Mouse (Mus musculus) right cerebral cortex, adult 18-20 months (tissue): ENCODE results near the gene Ltb.

Source experiments
- DNase-seq: peaks from one replicate; pipeline ENCODE4 v3.0.0; 2022; ENCODE audit warnings: mixed read lengths

Ltb gene

DNA sequence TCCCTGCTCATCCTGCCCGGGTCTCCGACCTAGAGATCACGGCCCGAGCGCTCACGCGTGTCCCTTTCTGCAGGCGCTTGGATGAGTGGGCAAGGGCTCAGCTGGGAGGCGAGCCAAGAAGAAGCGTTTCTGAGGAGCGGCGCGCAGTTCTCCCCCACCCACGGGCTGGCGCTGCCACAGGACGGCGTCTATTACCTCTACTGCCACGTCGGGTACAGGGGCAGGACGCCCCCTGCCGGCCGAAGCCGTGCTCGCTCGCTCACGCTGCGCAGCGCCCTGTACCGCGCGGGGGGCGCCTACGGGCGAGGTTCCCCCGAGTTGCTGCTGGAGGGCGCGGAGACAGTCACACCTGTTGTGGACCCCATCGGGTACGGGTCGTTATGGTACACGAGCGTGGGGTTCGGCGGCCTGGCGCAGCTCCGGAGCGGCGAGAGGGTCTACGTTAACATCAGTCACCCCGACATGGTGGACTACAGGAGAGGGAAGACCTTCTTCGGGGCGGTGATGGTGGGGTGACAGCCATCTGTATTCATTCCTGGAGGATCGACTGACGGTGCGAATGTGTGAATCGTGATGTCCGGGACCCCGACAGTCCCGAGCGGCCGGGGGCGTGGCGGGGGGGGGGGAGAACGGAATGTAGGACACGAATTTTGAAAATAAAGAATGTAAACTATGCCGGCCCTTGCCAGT lies 1.5 kb downstream of the Ltb start:
- DNase-seq: peak; percentile 79

DNA sequence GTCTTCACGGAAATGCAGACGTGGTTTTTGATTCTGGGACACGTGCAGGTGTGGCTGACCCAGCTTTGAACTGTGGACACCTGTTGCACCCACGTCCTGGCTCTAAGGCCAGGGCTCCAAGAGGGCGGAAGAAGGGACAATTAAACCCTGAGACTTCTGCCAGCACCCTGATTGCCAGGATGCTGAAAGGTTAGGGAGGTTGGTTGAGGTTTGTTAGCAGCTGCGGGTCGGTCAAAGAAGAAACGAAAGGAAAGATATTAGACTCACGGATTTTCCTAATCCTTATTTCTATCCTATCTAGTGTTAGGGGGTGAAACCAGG lies 2.0 kb downstream of the Ltb start:
- DNase-seq: no peak

DNA sequence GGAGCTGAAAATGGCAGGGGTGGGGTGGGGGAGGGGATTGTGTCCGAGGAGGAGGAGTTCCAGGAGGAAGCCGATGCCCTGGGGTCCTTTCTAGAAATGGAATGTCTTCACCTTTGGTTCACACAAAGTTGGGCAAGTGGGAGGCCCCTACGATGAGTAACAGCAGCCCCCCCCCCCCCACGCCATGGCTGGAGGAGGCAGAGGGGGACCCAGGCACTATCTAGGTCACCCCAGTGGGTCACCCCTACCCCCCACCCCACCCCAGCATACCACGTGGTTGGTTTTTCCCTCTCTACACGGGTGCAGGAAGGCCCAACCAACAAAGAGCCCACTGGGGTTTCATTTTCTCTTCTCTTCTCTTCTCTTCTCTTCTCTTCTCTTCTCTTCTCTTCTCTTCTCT lies 2.9 kb downstream of the Ltb start:
- no peak for DNase-seq

DNA sequence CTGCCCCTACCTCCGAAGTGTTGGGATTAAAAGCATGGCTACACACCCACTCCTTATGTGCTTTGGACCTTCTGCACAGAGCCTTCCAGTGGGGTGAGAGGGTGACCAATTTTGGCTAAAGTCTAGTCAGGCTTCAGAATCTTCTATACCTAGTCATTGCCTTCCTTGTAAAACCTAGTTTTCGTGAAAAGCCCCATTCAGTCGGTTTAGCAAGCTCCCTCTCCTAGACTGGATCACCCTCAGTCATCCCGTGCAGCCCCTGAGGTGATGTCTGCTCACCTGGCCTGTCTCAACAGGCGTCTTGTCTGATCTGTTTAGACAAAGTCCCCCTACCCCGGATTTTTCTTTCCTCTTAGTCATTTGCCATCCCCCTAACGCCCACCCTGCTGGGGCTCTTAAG lies 3.8 kb downstream of the Ltb start:
- DNase-seq: no peak

DNA sequence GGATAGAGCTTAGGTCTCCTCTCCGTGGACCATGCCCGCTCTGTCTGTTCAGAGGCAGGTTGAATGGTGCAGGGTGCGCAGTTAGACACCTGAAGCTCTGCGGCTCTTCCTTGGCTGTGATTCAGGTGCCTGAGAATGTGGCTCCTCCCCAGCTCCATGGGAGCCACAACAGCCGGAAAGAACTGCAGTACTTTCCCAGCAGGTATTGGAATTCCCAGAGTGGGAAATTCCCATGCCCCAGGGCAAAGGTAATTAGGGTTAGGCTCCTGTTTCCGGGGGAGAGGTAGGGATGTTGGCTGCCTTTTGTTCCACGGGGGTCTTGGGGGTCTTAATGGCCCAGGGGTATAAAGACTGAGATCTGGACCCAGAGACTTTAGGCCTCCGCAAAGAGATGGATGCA lies 4.7 kb downstream of the Ltb start:
- DNase-seq: no peak

DNA sequence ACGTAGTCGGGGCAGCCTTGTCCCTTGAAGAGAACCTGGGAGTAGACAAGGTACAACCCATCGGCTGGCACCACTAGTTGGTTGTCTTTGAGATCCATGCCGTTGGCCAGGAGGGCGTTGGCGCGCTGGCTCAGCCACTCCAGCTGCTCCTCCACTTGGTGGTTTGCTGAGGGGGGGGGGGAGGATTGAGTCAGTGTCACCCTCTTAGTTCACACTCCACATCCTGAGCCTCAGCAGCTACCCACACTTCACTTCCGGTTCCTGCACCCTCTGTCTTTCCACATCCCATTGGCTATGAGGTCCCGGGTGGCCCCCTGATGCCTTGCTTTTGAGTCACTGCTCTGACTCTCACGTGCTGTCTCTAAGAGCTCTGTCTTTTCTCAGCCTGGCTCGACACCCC lies 6.2 kb downstream of the Ltb start:
- DNase-seq: no peak

DNA sequence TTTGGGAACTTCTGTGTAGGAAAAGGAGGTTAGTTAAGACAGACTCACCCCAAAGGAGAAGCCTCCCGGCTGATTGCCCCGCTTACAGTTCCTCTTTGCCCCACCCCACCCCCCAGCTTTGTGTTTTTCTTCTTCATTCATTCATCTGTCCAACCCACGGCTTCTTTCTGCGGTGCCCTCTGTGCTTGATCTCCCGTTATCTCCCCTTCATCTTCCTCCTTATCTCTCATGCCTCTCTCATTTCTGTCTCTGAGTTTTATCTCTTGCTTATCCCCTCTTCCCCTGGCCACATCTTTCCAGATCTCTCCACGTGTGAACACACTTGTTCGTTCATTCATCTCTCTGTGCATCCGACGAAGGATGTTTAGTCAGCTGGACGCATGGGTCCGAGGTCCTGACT lies 6.9 kb downstream of the Ltb start:
- DNase-seq: no peak

DNA sequence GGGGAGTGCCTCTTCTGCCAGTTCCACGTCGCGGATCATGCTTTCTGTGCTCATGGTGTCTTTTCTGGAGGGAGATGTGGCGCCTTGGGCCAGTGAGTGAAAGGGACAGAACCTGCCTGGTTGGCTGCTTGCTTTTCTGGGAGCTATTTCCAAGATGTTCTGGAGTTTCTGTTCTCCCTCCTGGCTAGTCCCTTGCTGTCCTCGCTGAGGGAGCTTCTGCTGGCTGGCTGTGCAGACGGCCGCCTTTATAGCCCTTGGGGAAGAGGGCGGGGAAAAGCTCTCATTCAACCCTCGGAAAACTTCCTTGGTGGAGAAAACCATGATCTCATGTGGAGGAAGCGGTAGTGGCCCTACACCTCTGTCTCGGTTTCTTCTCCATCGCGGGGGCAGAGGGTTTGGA lies 7.5 kb downstream of the Ltb start, which contains the start of gene Tnf:
Gene Tnf, minus strand, starts transcription at position 221 of the 400 bp plus-strand sequence.
- DNase-seq: no peak

DNA sequence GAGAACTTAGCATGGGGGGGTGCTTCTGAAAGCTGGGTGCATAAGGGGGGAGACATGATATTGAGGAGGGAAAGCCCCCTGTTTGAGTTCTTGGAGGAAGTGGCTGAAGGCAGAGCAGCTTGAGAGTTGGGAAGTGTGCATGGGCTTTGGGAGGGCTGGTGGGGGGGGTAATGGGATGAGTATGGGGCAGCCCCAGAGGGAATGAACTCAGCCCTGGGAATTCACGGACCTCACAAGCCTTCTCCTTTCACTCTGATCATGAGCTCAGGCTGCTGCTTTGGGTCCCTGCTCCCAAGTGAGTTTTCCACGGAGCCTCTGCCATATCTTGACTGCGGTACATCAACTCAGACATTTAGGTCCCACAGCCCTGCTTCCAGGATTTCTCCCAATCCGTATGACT lies 8.2 kb downstream of the Ltb start:
- no peak for DNase-seq

DNA sequence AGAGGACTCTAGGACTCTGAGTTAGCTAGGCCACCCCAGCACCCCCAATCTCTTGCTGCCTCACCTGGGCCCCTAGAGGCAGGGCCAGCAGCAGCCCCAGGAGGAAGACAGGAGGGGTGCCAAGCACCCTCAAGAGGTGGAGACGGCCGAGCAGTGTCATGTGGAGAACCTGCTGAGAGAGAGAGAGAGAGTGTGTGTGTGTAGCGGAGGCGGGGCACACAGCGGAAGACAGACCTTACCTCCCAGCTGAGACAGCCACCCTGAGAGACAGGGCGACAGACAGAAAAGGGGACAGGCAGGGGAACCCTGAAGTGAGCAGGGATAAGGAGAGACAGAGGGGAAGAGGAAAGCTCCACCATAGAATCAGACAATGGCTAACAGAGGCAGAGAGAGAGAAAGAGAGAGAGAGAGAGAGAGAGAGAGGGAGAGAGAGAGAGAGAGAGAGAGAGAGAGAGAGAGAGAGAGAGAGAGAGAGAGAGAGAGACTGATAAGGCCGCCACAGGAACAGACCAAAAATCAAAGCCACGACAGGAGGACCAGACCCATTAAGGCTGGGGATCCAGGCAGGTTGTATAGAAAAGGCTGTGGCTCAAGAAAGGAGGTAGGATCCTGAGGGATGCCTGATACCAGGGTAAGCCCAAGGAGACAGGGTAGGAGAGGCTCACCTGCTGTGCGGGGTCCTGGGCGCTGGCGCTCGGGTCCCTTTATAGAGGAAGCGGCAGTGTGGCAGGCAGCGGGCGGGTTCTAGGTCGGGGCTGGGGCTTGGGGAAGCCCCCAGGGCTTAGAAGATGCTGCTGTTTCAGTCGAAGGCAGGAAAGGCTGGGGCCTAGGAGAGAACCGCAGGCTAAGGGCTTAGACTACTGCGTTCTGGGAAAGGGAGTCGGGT lies 10.5 kb downstream of the Ltb start, which contains the start of gene Lta:
Gene Lta, minus strand, starts transcription at position 858 of the 886 bp plus-strand sequence.
- DNase-seq: no peak

DNA sequence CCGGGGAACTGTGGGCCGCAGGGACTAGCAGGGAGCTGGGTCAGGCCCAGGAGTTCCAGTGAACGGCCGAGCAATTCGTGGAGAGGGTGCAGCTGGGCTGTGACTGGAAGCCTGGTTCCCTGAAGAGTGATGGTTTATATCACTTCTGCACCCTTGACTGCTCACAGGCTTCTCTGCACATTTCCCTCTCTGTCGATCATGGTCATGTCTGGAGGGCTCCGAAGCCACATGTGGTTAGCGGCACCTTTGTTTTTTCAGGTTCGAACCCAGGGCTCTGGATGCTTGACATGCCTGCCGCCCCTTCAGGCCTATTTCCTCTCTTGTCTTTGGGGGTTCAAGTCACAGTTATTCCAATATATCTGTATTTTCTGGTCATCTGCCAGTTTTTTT lies 11.1 kb downstream of the Ltb start:
- DNase-seq: no peak

DNA sequence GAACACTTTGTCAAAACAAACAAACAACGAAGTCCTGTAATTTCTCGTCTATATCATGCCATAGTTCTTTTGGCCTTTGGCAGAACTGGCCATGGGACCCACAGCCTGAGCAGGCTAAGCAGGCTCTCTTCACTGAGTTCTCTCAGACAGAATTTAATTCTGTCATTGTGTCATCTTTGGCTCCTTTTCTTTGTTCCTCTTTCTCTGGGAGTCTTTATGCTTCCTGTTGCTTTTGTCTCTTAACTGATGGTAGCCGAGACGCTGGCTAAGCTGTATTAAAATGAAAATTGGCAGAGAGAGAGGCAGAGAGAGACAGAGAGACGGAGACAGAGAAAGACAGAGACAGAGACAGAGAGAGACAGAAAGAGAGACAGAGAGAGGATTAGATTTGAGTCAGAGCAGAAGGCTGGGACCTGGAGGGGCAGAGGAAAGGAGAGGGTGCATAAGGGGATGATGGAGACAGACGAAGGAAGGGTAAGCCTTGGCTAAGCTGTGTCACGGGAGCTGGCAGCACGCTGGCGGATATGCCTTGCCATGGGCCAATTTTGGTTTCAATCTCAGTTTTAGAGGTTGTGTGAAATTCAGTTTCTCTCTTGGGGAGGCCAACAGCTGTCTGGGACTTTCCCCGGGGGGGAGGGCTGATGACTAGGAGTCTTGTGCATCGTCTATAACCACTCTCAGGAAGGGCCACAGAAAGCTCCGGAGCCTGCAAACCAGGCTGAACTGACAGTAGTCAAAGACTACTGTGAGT lies 15.7 kb downstream of the Ltb start:
- DNase-seq: no peak

DNA sequence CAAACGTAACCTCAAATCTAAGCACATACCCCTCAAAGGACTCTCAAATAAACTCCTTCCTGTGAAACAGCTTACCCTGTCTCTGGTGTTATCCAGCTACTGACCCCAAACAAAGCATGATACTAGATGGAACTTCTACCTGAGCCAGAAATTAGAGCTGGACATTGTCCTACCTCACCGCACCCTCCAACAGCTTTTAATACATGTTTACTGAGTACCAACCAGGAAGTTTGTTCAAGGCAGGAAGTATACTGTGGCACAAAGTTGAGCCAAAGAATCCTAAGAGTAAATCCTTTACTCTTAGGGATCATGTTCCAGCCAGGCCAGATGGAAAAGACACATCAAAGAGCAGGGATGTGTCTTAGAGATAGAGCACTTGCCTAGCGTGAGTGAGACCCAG lies 16.4 kb downstream of the Ltb start:
- DNase-seq: no peak

DNA sequence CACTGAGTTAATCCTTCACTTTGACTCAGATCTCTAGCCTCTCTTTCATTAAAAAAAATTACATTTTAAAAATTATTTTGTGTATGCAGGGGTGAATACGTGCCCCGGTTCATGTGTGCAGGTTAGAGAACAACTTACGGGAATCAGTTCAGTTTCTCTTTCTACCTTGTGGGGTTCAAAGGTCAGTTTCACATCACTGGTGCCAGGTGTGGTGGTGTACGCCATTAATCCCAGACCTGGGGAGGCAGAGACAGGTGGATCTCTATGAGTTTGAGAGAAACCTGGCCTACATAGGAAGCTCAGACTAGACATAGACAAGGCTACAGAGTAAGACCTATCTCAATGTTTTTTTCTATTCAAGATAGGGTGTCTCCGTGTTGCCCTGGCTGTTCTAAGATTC lies 18.8 kb downstream of the Ltb start:
- no peak for DNase-seq

DNA sequence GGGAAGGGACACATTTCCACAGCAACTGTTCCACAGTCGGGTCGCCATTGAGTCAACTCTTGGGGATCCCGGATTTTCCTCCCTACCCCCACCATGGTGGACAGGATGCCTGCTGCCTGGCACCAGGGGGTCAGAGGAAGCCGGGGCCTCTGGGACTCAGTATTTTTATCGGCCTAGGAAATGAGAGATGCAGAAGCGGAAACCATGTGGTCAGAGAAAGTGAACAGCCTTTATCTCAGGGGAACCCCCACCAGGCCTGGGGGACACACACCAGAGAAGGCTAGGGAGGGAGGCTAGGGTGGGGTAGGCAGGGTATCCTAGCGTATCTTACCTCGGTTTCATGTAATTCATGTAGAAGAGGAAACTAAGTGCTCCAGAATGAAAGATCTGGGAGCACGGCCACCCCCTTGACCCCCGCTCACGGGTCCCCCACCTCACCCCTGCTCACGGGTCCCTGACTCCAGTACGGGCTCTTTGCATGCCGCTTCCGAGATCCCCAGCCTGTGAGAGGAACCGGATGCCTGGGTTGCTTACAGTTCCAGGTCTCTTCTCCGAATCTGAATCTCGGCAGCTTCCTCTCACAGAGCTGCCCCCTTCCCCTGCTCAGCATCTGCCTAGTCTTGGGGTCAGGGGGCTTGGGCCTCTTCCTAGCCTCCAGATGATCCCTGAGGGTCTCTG lies 24.4 kb downstream of the Ltb start:
- DNase-seq: no peak

DNA sequence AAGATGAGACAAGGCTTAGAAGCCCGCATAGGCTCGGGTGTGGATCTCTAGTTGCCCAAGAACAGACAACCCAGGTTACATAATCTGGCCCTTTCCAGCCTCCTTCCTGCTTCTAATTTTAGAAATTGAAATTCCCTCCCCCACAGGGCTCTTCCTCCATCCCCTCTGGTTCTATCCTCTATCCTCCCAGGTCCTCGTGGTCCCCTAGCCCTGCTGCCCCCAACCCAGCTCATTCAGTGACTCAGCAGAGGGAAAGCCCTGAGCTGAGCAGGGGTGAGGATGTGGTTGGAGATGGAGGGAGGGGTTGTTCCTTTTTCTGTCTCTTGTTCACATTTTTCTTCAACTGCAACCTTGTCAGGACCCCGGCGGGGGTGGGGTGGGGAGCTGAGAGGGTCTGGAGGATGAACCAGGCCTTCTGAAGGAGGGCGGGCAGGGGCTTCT lies 25.4 kb downstream of the Ltb start:
- DNase-seq: peak; percentile 34

DNA sequence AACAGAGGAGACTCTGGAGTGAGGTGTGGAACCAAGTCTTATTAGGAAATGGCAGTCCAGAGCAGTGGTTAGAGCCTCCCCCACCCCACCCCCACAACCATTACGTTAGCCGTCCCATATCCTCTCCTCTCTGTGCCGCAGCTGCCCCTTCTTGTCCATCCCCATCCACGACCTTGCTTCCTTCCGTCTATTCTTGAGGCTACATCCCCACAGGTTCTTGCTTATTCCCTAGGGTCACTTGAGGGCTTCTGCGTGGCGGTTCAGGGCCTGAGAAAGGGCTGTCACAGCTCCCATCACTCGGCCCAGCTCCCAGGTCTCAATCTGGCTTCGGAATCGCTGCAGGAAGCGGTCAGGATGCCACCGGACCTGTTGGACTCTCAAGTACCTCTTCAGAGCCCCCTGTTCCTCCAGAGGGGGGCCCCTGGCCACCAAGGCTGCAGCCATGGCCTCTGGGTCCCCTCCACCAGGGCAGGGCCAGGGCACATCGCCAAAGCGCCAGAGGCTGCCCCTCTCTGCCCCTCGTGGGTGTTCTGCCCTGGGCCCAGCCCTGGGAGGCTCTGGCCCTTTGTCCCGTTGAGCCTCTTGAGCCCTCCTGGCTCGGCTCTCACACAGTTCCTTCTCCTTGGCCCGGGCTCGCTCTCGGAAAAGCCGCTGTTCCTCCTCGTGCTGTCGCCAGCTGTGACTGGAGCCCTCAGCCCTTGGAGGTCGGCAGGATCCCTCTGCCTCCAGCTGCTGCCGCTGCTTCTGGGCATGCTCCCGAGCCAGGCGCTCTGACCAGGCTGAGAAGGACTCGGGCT lies 26.1 kb downstream of the Ltb start, which contains the start of gene Gm16181:
Gene Gm16181, plus strand, starts transcription at position 679 of the 797 bp plus-strand sequence.
- DNase-seq: no peak

DNA sequence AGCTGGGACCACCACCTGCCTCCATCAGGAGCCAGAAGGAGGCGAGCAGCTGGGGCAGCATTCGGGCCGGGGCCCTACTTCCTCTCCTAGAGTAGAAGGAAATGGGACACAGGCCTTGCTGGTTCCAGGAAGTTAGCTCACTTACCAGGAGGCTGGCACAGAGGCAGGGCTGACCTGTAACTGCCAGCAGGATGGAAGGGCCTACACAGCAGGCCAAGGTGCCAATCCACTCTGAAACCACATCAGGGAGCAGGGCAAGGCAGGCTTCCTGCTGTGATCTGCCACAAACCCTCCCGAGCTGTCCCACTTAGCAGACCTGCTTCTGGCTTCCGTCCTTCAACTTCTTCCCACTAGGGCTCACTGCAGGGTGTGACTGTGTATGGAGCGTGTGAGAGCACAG lies 28.1 kb downstream of the Ltb start:
- no peak for DNase-seq

DNA sequence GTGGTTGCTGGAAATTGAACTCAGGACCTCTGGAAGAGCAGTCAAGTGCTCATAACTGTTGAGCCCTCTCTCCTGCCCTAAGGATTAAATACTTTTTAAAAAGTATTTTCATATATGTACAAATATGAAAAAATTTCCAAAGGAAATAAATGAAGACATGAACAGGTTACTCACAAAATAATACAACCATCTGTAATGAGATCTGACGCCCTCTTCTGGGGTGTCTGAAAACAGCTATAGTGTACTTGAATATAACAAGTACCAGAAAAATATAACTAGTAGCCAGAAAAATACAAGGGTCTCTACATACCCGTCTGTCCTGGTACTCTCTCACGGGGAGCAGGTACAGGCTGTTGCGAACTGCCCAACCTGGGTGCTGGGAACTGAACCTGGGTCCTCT lies 30.4 kb downstream of the Ltb start:
- DNase-seq: no peak

DNA sequence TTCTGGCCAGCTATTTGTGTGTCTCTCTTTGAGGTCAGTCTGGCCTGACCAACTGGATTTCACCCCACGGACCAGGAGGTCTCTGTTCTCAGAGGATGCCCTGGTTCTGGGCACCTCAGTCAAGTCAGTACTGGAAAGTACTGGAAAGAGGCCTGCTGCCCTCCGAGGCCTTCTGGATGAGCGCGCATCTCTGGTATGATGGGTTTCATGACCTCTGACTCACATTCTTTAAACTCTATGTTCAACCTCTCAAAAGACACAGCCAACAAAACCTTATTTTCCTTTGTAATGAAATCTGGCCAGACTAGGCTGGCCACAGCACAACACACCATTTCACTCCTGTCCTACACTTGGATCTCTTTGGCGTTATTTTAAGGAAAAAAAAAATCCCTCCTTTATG lies 31.2 kb downstream of the Ltb start:
- DNase-seq: no peak

DNA sequence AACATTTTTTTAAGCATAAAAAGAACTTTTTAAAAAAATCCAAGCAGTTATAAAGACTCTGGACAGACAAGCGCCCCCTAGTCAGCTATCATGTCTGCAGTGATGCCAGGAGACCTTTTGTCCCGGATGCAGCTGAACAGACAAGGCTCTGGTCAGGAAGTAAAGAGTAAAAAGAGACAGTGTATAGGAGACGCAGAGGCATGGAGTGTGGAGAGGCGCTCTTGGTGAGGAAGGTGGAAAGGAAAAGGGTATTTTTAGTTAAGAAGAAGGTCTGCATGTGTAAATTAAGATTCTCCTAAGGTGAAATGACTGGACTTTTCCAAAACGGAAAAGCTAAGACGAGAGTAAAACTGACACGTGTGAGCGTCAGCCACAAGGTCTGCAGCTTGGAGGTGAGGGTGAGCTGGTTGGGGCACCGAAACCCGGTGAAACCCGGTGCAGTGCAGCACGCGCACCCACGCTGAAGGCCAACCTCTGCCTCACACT lies 32.4 kb downstream of the Ltb start:
- DNase-seq: no peak

DNA sequence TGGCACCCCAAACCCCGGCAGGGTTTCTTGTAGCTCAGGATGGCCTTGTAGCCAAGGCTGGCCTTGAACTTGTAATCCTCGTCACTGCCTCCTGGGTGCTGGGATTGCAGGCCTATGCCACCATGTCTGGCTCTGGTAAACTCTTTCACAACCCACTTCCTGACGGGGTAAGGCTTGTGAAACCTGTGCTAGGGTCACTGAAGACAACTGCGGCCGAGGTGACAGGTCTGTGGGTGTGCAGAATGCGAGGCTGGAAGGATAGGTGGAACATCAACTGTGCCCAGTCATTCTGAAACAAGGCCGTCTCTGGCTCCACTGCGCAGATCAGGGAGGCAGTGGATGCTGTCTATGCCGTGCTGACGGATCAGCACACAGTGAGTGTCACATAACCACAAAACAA lies 36.8 kb downstream of the Ltb start:
- DNase-seq: no peak
